Mouse (Mus musculus) spleen, postnatal 10 days (tissue): ENCODE data around the gene Gorab.

Experiments used
- DNase-seq, 2 experiments: peaks; one replicate each; pipeline ENCODE4 v3.0.0; 2021 to 2022; ENCODE audit warnings: low spot score in 2 of 2

Gorab gene

GRCm38 (mm10) chr1:163356167-163356566 is 47.3 kb downstream of the Gorab start:
- no peak for DNase-seq

- DNase-seq, result no peak
Observed at GRCm38 (mm10) chr1:163355626-163356156, 47.8 kb downstream of the Gorab start.

- no peak for DNase-seq
Observed at GRCm38 (mm10) chr1:163350988-163351387, 52.5 kb downstream of the Gorab start.

- DNase-seq, result no peak
Observed at GRCm38 (mm10) chr1:163345541-163345940, 57.9 kb downstream of the Gorab start.

GRCm38 (mm10) chr1:163344931-163345330 is 58.5 kb downstream of the Gorab start:
- peak in 1 of 2 experiments; percentile 17 for DNase-seq

- DNase-seq, result no peak
Observed at GRCm38 (mm10) chr1:163339219-163339561, 64.3 kb downstream of the Gorab start.

GRCm38 (mm10) chr1:163338525-163339218 is 64.8 kb downstream of the Gorab start:
- no peak for DNase-seq

GRCm38 (mm10) chr1:163337821-163338220 is 65.6 kb downstream of the Gorab start:
- DNase-seq, result no peak
